Mouse (Mus musculus) spleen, postnatal 10 days (tissue): ENCODE data around the gene Zgrf1.

Source experiments
- DNase-seq, 2 experiments: peaks; one replicate each; pipeline ENCODE4 v3.0.0; 2021 to 2022; ENCODE audit warnings: low spot score in 2 of 2

Gene Zgrf1

DNA sequence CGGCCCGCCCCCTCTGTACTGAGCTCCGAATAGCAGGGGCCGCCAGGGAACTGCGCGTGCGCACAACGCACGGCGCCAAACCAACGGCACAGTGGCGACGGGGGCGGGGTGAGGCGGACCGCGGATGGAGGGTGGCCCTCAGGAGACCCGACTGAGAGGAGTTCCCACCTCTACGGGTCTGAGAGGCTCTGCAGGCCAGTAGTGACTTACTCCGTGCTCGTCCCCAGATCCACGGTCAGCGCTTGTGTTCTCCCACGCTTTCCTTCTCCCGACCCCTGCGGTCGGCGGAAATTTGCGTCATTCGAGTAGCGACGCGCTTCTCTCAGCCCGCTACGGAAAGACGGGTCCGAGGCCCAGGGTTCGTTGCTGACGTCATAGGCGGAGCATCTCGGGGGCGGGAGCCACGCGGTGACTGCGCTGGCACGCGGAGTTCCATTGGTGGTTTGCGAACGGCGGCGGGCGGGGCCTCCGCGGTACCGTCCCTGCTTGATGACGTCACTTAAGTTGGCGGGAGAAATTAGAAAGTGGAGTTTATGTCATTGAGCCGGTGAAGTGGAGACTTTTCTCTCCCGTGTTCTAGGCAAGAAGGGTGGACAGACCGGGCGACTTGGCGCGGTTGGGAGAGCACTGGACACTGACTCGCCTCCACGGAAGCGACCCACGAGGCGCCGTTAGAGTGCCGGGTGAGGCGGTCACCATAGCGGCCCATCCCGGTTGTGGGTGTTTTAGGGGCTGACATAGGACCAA lies at the start of gene Zgrf1, which contains the start of gene Larp7:
Gene Zgrf1, plus strand, starts transcription at position 517 of the 747 bp plus-strand sequence.
Gene Larp7, minus strand, starts transcription at position 377 of the 747 bp plus-strand sequence.
- DNase-seq: peak; percentile 92 to 98

DNA sequence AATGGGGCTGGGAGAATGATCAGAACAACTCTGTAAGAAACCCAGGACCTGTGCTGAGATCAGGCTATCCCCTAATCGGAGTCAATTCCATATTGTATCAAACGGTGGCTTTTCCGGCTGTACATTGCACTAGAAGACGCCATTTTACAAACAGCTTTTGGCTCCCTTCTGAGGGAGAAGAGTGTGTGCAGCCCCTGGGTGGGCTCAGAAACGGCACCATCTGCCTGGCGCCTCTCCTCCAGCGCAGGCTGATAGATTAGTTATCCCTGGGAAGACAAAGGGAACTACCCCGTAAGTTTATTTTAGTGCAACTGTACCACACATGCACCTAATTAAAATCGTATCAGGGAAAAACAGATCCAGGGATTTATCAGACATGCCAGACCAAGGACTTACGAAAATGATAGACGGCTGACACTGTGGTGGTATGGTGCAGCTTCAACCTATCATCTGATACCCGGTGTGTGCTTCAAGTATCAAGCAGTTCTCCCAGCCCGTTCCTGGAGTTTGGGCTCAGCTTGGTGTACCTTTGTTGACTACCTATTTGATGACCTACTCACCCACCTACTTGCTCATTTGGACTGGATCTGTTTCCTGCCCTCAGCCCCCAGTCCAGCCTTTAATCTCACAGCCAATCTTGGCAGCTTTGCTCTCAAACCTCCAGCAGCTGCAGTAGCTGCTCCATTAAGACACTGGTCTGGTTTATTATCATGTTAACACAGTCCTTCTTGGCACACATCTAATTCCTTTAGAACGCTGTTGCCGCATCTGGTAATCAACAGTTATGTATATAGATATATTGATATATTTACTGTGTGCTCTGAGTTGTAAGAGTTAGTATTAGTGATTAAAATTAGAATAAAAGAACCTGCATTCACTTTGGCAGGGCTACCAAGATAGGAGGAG lies 45.2 kb upstream of the Zgrf1 start:
- DNase-seq: no peak

DNA sequence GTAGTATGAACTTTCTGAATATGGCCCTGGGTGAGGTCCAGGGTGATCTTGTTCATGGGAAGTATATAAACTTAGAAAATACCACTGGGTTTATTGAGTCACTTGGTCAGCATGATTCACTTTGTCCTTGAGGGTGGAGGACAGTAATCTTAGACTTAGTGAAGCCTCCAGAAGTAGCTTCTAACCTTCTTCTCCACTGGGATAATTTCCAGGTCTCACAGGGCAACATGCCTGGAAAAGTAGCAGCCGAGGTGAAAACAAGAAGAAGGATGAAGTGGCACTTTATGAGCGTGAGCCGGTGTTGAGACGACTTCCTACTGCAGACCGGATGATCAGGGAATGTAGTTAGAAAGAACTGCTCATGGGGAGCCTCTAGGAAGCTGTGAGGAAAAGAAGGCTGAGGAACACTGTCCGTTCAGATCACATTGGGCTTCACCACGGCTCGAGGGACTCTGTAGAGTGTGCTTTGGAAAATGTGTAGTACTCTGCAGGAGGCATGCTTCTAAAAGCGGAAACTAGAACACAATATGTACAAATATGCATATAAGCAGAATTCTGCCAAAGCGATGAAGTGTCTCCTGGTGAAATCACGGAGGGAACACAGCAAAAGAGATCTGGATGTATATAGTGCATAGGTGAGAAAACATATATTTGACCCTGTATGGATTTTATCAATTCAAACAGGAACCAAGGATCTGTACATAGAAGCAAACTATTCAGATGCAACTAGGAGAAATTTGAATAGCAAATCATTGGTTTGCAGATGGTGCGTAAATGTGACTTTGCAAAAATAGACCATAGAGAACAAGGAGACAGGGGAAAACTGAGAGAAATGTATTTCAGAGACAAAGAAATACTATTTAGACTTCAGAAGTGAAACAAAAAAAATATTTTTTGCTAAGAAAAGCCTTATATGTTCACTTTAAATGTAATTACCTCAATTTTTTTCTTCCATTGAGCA lies 41.2 kb upstream of the Zgrf1 start:
- no peak for DNase-seq

DNA sequence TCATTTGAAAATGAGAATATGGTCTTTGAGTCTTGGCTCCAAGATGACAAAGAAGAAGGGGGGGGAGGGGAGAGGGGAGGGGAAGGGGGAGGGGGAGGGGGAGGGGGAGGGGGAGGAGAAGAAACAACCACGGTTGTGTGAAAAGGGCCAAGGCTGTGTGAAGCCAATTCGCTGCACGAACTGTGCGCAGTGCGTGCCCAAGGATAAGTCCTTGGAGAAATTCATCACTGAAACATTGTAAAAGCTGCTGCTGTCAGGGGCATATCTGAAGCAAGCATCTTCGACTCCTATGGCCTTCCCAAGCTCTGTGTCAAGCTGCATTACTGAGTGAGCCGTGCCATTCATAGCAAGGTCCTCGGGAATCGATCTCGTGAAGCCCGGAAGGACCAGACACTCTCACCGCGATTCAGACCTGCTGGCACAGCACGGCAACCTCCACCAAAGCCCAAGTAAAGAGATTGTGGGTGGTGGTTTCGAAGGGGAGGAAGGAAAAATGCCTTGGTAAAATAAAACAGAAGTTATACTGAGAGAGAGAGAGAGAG lies 40.4 kb upstream of the Zgrf1 start:
- no peak for DNase-seq

GRCm38 (mm10) chr3:127513699-127514098 lies 39.6 kb upstream of the Zgrf1 start:
- no peak for DNase-seq

DNA sequence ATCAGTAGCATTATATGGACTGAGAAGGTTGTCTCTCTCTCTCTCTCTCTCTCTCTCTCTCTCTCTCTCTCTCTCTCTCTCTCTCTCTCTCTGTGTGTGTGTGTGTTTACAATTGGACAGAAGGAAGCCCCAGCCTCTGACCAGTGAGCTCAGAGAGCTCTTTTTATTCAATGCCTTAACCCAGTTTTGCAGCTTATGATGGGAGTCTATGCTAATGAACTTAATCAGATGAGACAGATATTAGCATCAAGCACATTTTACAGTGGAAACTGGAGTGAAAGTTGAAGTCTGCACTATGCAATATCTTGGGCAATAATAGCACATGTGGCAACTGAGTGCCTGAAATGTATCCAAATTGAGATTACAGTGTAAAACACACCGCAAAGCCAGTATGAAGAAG lies 38.0 kb upstream of the Zgrf1 start:
- no peak for DNase-seq

GRCm38 (mm10) chr3:127520300-127520699 lies 33.0 kb upstream of the Zgrf1 start:
- no peak for DNase-seq

- DNase-seq: no peak
Observed at GRCm38 (mm10) chr3:127521156-127521555, 32.1 kb upstream of the Zgrf1 start.

GRCm38 (mm10) chr3:127525188-127525819 lies 28.0 kb upstream of the Zgrf1 start:
- no peak for DNase-seq

DNA sequence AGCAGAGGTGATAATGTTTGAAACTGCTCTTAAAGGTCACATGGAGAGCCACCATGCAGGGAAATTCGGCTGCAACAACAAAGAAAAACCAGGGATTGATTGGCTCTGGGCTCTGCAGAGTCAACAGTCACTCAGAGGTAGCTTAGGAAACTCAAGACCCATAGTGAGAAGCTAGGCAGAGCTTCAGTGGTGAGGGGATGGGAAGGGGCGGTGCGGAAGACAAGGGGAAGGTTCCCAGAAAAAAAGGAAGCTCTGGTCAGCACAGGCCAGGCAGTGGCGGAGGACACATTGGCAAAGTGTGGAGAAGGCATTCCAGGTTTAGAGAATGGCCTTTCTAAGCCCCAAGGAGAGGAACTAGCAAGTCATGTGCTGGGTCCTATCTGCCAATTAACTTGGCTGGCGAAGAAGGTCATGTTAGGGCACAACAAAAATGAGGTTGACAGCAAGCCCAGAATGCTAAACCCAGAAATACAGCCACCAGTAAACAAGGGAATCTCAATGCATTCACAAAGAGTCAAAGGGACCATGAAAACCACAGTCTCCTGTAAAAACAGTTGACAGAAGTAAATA lies 25.7 kb upstream of the Zgrf1 start:
- no peak for DNase-seq

- no peak for DNase-seq
Observed at GRCm38 (mm10) chr3:127529210-127529609, 24.1 kb upstream of the Zgrf1 start.

DNA sequence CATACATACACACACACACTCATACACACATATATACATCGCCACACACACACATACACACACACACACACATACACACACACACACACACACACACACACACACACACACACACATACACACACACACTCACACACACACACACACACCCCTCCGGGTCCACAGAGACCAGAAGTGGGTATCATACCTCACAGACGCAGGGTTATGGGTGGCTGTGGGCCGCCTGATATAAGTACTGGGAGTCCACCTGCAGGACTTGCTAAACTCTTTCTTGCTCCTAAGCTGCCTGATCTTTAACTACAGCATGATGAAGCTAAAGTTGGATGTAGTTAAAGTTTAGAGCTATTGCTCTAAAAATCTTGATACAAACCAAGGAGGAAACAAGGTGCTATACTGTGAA lies 23.5 kb upstream of the Zgrf1 start:
- no peak for DNase-seq

- no peak for DNase-seq
Observed at GRCm38 (mm10) chr3:127530293-127530692, 23.0 kb upstream of the Zgrf1 start.

DNA sequence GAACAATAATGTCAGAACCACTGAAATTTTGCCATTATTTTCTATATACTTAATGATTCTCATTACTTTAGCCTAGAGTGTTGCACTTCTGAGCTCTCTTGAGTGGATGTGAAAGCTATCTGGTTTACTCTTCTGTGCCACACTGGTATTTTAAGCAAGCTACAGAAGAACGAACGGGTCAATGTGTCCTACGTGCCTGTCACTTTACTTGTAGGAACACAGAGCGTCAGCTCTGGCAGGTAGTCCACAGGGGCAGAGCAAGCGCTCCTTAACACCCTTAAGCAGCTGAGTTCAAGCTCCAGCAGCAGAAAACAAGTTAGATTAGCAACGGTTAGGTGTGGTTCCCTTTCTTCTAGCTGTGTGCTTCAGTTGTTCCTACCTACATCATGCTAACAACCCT lies 14.1 kb upstream of the Zgrf1 start:
- DNase-seq: no peak

DNA sequence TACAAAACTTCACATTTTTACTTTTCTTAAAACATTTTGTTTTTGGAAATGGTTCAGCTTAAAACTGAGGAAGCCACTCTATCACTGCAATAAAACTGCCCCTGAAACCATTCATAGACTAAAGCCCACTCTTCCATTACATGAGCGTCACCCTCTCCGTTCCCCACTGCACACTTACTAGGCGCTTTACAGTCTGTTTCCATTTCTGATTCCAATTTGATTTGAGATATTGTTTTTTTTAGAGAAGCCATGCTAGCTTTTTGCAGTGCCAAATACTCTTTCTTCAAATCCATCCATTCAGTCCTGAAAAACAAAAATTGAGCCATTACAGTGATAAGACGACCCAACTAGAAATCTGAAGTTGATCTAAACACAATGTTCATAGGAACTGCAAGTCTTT lies 9.3 kb upstream of the Zgrf1 start:
- DNase-seq: no peak

DNA sequence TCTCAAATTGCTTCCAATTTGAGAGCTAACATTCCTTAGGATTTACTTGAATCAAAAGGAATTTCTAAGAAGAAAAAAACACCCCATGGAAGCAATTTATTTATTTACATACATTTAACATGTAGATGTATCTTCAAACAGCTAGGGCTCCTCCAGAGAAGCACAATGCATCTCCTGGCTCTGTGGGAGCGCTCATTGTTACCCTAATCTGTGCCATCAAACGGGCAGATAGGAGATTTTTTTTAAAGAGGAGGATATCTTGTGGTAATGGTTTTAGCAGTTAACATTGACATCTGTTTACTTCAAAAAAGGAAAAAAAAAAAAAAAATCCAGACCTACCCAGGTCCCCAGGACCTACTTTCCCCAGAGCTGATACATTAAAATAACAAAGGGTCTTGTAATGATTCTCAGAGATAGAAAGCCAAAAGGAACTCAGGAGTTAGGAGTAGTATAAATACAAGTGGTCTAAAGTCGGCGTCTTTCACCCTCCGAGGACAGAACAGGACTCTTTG lies 8.6 kb upstream of the Zgrf1 start:
- no peak for DNase-seq

DNA sequence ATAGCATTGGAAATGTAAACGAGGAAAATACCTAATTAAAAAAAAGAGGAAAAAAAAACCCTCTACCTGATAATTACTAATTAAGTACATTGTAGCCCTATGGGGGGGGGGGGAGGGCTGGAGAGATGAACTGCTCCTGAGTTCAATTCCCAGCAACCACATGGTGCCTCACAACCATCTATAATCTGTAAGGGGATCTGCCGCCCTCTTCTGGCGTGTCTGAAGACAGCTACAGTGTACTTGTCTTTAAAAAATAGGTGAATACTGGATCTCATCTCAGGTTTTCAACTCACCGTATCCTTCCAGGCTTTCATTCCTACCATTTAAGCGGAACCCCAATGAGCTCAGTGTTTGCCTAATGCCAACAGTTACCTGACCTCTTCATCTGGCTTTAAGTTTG lies 5.4 kb upstream of the Zgrf1 start:
- DNase-seq: peak in 1 of 2 experiments; percentile 57

DNA sequence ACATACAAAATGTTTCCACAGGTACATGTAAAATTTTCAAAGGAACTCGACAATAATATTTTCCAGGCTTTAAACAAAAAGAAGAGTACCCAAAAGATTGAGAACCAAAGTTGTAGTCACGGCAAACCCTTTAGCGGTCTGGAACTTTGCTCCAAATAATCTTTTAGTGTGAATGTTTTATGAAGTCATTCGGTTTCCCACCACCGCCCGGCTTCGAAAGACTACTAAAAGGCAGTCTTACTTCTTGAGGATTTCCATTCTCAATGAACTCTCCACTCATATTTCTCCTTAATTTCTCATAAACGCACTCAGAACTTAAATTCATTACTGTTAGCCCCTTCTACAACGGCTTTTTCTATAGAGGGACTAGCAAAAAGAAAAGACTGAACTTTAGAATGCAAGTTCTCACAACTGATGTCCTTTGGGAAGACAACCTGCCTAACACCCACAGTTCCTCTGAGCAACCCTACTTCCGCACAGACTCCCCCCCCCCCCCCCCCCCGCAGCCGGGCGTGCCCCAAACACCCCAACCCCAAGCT lies 786 bp upstream of the Zgrf1 start:
- peak in 1 of 2 experiments; percentile 25 for DNase-seq

- DNase-seq: no peak
Observed at GRCm38 (mm10) chr3:127553720-127554043, 393 bp downstream of the Zgrf1 start.

DNA sequence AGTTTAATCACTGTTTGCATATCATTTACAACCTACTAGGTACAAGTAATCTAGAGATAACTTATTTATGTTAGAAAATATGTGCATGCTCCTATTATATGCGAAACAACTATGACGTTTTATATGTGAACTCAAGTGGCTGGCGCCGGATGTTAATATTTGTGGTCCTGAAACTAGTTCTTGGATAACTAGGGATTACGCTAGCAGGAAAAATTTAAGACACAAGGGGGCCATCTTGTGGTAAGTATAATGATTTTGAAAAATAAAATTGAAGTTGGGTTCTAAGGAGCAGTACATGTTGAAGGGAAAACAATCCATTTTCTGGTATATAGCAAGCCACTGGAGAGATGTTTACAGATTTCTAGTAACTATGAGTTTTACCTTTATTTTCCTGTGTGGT lies 1.4 kb downstream of the Zgrf1 start:
- DNase-seq: no peak
